Mouse (Mus musculus) liver, embryonic 14.5 days (tissue): ENCODE measurements at regions not wholly inside any gene's neighbourhood (a gene's known extent, or its start where the extent isn't known, plus 50 kb on each side); places are given as distances from the start of the nearest gene placed in this dataset.

Source experiments
- CTCF ChIP-seq: IDR thresholded peaks from 2 replicates; pipeline ENCODE4 v1.5.1; 2016; ENCODE audit warnings: antibody characterized with exemption, low read depth, control low read depth
- EP300 ChIP-seq: IDR thresholded peaks from 2 replicates; pipeline ENCODE4 v1.6.1; 2016; ENCODE audit warnings: antibody characterized with exemption, low read depth

GRCm38 (mm10) chr13:5551131-5551530, 310.2 kb upstream of the Klf6 start:
- TF ChIP-seq CTCF (no peak), EP300 (no peak)
